Mouse (Mus musculus): Measurements from ENCODE around the gene Fam234b.

DNA sequence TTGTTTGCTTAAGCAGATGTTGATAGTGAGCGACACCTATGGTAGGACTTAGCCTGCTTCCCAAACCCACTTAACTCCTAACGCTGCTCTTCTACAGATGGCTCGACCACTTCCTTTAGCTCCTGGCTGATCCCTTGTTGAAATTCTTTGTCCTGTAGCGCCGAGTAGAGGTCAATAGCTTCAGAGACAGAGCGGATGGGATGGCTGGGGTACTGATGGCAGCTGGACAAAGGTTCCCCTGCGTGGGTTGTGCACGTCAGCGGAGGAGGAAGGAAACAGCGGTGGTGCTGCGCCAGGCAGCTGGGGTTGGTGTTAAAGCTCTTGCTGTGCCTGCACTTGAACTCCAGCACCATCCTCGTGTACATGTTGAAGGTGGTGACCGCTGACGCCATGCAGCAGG, 39.5 kb downstream of the Fam234b start:
- no peak for TF ChIP-seq POLR2A (IDR thresholded peaks at IDR 0.05; ENCODE audit: insufficient read depth, low read depth, low read length)
- TF ChIP-seq CTCF (IDR thresholded peaks at IDR 0.05; ENCODE audit: insufficient read depth, low read depth, low read length): no peak
